Mouse (Mus musculus) MEL (cell line): ENCODE results near the gene Igsf6.

Source experiments
- HCFC1 ChIP-seq: IDR thresholded peaks from 2 replicates; pipeline ENCODE4 v1.6.1; 2012; ENCODE audit warnings: low read depth, mild to moderate bottlenecking, inconsistent platforms, low read length, improper control_type of control experiment, moderate library complexity
- TAL1 ChIP-seq: IDR thresholded peaks from 2 replicates; pipeline ENCODE4 v1.6.1; 2012; ENCODE audit warnings: mild to moderate bottlenecking, inconsistent platforms, low read length, moderate library complexity, mixed read lengths

DNA sequence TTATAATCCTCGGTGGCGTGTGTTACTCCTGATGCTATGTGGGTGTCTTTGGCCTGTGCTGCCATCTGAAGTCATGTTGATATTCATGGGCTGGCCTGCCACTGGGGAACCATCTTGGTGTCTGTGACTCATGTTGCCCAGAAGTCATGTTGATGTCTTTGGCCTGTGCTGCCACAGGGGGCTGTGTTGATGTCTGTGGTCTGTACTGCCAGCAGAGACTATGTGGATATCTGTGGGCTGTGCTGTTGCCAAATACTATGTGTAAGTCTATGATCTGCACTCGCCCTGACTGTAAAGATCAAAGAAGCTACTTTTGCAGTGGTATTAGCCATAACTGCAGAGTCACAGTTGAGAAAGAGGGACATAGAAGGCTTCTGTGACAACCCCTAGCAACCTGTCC is 55.6 kb downstream of the Igsf6 start:
- TF ChIP-seq HCFC1 (no peak), TAL1 (no peak)
